Mouse (Mus musculus) brain, adult 2 months (tissue): ENCODE measurements at regions not wholly inside any gene's neighbourhood (a gene's known extent, or its start where the extent isn't known, plus 50 kb on each side); places are given as distances from the start of the nearest gene placed in this dataset.

Experiments
- DNase-seq: peaks from one replicate; pipeline ENCODE4 v3.0.0; 2011; ENCODE audit warnings: low read depth, low spot score

DNA sequence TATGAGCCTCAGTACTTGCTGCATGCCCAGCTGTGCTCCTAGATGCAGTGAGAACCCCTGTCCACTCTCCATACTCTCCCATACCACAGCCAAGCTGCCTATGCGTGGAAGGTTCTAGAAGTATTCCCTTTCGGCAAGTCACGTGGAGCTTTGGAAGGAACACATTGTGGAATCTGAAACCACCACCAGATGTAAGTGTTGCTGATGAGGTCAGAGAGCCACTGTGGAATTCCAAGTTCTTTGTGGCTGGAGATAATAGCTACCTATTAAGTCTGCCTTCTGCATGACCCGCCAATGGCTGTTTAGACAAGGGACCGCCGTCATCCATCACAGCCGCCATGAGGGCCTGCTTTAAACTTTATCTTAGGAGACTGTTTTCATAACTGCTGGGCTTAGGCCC, 84.7 kb upstream of the Errfi1 start:
- no peak for DNase-seq

DNA sequence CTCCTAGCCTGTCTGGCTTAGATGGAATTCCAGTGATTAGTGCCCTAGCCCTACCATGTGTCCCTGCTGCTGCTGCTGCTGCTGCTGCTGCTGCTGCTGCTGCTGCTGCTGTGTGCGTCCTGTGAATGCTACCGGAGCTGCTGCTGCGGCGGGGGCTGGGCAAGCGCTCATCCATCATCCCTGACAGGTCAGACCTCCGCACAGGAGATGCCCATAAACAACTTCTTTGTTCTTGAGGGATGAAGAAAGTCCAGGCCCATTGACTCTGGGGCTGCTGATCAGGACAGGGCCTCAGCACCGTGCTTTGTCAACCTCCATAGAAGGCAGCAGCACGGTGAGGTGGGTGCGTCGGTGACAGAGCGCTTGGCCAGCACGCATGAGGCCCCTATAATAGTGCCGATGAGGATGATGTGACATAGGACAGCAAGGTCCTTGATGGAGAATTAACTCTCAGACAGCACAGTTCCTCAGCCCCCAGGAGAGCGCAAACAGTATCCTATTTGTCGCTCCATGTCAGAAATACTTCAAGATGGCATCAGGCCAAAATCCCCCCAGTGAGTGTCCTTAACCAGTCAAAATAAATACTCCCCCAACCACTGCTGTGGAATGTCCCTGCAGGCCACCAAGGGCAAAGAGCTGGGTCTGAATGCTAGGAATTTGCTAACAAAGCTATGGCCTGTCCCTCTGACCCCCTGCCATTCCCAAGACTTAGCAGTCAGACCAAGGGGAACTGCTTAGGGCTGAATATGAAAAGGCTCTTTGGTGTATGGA, 95.1 kb upstream of the Errfi1 start:
- DNase-seq = no peak

DNA sequence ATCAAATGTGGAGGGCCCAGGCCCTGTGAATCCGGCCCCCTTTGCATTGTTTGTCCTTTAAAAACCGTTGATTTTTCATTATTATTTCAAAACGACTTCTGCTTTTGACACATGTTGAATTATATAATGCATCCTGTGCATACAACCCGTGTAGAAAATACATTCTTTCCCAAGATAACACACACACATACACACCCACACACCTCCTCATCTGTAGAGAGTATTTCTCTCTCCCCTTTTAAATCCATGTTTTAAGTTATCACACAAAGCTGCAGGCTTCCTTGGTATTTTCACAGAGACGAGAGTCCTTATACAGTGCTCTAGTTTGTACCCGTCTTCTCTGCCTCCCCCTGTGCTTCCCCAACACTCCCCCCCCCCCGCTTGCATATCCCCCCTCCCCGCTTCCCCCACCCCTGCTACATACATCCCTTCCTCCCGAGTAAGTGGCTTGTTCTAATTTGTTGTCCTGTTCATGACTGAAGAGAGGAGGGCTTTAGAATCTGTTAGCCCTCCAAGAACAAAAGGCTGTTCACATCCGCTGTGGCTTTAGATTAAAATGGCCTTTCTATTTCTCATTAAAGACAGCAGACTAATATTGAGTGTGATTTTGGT, 95.8 kb upstream of the Errfi1 start:
- no peak for DNase-seq

DNA sequence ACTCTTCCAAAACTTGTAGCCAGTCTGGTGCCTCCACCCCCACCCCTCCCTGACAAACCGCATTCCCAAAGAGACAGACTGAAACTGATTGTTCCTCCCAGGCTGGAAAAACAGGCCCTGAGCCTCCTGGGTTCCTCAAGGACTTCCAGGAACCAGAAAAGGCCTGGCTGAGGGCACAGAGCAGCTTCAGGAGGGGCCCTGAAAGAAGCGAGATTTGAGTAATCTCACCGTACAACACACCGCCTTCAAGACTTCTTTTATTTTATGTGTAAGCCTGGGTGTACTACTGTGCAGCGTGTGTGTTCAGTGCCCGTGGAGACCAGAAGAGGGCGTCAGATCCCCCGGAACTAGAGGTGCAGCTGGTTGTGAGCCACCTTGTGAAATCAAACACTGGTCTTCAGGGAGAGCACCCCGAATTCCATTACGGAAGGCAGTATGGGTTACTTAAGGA, 96.4 kb upstream of the Errfi1 start:
- no peak for DNase-seq

DNA sequence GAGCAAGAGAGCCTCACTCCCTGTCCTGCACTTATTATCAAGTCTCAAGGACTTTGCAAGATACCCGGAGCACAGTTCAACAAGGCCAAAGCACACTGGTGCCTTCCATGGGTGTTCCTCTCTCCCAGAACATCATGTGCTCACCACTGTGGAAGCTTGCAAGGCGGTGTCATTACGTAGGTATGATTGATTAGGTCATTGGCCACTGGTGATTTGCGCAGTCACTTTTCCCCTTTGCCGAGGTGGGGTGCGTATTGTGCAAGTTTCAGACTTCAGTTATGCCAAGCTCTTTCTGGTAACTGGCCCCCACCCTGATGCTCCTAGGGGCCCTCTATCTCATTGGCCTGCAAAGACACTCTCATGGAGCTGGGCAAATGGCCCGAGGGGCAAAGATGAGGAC, 98.3 kb upstream of the Errfi1 start:
- no peak for DNase-seq

DNA sequence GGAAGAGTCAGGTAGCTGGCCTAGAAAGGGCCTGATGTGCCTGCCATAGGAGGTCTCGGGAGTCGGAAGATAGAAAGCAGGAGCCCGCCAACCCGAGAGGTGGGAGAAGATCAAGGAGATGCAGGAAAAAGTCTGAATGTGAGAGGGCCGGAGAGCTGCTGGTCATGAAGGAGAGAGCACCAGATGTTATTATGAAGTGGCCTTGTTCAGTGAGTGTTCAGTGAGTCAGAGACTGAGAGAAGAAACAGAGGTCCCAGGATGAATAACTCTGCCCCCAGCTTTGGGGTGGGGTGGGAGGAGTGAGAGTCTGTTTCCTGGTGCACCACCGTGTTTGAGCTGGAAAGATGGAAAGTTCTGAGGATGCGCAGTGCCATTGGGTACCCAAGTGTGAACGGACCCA, 100.2 kb upstream of the Slc45a1 start:
- DNase-seq = peak; percentile 41

DNA sequence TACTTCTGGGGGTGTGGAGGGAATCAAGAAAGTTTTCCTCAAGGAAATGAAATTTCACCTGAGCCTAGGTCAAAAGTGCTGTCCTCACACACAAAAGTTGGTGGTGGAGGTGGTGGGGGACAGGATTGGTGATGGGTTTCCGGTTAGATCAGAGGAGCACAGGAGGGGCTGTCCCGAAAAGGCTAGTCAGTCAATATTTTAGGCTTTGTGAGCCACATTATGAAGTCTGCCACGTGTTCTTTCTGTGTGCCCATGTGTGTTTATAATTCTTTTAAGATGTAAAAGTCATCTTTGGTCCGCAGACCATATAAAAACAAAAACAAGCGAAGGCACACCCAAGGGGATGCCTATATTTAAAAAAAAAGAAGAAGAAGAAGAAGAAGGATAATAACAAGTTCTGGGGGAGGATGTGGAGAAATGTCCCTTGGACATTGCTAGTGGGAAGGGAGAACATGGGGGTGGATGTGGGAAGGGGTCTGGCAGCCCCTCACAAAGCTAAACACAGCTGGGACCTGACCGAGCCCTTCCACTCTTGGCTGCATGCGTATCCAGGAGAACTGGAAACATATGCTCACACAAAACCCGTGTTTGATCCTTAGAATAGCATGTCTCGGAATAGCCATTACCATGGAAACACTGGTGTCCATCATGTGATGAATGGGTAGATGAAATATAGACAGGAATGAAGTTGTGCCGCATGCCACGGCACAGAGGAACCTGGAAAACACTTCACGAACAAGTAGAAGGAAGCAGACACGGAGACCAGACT, 98.7 kb upstream of the Slc45a1 start:
- DNase-seq = peak; percentile 68

DNA sequence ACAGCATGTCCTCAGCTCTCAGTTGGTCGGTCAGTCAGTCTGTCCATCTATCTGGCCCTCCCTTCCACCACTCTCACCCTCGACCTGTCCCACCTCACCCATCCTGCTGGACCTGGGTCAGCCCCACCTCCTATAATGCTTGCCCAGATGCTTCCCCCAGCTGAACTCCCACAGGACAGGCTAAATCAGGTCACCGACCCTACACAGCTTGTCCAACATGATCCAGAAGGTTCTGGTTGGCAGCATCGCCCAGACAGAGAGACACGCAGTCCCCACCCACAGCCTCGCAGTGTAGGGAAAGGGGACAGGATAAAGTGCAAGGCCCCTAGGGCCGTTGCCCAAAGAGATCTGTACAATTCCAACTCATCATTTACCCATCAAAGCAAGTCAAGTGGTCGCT, 97.1 kb upstream of the Slc45a1 start:
- no peak for DNase-seq

DNA sequence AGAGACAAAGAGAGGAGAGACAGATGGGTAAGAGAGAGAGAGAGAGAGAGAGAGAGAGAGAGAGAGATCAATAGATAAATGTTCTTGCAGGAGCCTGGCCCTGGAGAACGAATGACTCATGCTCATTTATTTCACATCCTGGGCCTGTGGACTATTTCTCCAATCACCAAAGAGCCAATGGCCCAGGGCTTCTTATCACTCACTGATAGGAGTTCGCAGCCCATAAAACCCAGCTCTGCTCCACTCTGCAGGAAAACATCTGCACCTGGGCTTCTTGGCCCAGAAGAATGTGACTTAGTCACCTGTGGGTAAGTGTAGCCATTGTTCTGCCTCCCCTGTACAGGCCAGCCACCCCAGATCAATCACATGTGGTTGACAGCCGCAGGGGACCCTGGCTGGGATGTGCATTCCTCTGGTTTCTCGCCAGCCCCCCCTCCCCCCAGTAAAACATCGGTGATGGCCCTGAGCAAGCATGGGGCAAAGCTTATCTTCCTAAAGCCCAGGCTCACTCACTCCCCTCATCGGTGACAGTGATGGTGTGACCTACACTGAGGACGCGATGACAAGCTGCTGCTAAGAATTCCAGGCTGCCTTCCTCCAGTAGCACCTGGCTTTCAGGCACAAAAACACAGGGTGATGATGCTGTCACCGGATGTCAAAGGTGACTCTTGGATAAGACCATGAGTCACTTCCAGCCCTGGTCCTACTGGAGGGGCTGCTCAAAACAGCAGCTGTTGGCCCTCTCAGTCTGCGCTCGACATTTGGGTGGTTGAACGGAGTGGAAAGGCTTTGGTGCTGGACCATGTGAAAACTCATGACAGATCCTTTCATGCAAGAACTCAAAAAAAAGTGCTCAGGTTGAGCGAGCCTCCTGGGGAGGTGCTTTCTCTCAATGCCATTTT, 96.4 kb upstream of the Slc45a1 start:
- no peak for DNase-seq

DNA sequence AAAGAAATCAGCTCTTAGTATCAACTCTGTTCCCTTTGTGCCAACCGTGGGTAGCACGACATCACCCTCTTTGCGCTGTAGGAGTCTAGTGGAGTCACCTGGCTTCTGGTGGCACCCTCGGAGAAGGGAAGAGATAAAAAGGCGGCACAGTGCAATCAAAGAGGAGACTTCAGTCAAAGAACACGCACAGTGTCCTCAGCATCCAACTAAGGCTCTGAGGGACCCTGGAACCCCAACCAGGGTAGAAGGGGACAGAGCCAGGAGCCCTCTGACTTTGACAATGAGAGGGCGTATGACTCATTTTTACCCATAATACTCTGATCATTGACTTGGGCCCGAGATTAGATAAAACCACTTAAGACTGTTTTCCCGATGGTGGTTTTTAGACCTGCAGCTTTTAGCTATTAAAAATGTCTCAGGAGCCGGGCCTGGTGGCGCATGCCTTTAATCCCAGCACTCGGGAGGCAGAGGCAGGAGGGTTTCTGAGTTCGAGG, 94.5 kb upstream of the Slc45a1 start:
- no peak for DNase-seq

DNA sequence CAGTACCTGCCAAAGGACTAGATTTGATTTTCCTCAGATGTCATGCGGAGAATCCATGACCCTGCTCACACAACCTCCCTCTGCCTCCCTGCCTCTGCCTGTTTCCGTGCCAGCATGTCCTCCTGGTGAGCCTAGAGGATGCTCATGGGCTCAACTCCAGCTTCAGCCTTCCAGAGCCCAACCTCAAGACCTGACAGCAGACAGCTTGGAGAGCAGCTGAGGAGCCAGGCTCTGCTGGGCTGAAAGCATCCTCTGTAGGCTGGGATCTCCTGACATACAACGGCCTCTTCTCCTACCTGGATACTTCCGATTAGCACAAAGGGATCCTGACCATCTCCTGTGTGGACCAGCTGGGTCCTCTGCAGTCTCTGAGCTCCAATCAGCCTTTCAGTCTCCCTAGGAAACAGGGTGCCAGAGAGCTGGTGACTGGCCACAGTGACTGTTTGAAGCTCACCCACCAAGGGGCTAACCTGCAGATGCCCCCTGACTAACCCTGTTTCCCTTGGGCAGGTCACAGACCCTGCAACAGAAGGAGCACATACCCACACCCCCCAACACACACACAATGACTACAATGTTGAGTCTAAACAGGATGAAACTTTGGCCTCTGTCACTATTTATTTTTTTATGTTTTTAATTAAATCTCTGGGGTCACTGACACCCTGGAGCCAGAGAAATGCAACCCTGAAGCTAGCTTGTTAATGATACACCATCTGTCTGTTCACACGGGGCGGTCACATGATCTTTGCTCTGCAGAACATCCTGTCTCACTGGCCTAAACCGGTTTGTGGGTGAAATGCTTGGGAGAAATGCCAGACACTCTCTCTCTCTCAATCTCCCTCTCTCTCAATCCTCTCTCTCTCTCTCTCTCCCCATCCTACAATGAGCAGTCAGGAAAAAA, 93.8 kb upstream of the Slc45a1 start:
- peak; percentile 83 for DNase-seq

DNA sequence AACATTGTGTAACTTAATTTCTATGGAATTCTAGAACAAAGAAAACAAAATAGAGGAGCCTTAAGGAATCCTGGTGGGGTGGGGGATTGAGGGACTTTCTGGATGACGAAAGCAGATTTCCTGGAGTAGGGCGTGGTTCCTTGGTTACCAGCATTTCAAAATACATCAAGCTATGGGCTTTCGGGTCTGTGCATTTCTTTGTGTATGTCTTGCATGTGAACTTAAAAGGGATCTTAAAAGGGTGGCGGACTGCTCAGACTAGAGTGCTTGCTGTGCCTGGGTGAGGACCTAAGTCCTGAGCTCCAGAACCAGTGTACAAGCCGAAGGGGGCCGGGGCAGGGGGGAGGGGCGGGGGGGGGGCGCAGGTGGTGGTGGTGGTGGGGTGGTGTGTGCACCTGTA, 91.5 kb upstream of the Slc45a1 start:
- DNase-seq = no peak

DNA sequence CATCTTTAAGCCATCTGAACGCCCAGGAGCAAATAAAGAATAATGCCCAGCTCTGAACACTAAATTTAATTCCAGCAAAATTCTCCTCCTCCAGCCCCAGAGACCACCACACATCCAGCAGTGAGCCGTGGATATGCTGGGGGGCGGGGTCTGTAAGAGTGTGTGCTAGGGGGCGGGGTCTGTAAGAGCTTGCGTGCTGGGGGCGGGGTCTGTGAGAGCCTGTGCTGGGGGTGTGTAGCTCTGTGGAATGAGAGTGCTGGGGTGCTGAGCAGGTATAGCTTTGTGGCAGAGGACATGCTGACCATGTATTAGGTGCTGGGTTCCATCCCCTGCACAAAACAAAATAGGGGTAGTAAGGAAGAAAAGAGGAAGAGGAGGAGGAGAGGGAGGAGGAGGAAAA, 91.1 kb upstream of the Slc45a1 start:
- no peak for DNase-seq

DNA sequence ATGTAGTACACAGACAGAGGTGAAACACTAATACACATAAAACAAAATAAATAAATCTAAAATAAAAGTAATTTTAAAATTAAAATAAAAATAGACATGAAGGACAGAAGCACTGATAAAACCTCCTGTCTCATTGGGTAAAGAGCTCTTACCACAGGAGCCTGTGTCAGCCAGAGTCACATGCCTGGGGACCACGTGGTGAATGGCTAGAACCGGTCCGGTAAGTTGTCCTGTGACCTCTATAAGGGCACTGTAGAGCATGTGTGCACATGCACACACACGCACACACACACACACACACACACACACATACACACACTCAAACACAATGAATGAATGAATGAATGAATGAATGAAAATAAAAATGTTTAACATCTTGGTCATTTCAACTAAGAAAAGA, 89.8 kb upstream of the Slc45a1 start:
- no peak for DNase-seq

DNA sequence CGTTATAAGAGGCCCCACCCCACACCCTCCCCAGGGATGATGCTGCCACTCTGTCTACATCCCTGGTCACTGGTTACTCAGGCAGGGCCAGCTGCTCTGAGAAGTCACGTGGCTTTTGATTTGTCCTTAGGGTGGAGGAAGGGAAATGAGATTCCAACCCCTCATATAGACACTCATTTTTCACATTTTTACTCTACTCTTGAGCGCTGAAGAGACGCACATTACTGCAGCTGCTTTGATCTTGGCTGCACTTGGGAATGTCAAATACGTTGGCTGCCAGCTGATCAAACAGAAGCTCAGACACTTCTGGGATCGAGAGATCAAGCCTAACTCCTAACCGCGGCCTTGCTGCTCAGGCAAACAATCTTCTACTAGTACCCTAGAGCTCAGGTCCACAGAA, 88.2 kb upstream of the Slc45a1 start:
- DNase-seq = no peak

DNA sequence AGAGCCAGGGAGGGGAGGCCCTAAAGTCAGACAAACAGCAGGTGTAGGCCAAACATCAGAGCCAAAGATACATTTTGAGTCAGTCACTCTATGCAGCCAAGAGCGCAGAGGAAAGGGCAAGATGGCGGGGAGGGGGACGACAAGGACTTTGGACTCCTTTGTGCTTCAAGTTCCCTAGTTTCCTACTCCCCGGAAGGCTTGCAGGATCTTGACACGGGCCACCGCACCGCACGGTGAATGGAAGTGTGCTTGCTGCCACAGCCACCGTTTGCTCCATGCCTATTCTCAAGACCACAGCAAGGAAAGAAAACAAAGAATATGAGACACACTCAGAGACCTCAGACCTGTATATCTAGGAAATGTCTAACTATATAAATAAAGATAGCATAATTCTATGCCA, 86.8 kb upstream of the Slc45a1 start:
- DNase-seq = no peak

DNA sequence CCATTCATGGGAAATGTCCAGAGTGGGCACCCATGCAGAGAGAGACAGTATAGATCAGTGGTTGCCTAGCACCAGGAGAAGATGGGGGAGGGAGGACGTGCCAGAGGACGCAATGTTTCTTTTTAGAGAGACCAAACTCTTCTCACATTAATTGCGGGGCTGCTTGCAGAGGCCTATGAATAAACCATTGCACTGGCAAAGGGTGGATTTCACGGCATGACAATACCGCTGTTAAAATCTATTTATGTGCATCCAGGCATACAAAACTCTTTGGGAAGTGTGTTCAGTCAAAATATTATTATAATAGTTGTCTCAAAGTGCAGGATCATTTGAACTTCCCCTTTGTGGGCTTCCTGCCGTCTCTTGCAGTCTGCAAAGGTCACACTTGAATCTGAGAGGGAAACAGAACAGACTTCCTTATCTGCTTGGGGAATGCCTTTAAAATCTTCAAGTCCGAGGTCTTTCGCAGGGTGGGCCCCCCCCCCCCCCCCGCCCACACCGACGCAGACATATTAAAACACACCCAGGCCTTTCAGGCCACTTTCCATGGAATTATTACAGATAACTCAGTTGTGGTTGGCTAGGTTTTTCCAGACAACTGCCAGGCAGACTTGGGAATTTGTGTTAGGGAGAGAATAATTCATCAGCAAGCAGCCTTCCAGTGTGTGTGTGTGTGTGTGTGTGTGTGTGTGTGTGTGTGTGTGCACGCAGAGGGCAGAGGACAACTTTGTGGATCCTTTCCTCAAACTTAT, 78.3 kb upstream of the Slc45a1 start:
- peak; percentile 79 for DNase-seq

DNA sequence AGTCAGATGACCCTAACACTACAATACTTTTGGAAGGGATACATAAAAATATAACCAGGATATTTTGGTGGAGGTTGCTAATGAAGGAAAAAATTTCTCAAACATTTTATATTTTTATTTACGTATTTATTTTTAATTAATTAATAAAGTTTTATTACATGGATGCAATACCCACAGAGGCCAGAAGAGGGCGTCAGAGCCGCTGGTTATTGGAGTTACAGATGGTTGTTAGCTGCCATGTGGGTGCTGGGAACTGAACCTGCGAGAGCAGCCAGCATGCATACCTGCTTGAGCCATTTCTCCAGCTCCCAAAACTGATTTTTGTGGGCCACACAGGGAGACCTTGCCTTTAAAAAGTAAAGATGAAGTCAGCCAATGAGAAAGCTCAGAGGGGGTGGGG, 74.6 kb upstream of the Slc45a1 start:
- no peak for DNase-seq

DNA sequence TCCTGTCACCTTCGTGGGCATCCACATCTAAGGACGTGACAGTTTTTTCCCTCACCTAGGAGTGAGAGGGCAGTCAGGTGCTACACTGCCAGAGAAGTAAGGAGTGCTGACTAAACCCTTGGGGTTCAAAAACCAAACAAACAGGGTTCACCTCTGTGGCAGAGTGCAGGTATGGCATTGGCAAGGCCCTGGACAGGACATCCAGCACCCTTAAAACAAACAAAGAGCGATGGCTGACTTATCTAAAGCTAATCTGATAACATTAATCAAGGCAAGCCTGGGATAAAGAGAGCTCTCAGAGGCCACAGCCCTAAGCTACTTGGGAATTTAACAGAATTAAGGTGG, 74.1 kb upstream of the Slc45a1 start:
- no peak for DNase-seq
